ENCODE assay signal across 24 mouse cellular contexts in the genomic region with DNA sequence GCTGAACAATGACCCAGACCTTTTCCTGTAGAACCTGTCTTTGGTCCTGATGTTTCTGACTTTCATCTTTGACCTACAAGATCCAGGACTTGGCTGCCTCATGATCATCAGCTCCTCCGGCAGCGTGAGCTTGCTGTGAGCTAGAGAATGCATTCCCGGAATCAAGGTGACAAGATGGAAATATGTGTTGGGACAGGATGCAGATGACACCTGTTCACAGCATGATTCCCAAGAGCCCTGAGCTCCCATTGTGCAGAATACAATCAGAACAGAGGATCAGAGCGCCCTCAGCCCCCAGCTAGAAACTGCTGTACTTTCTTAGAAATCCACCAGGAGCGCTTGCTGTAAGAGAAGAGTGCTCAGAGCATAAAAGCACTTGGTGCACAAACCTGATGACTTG.
DNase-seq lines count a peak whose midpoint lies in the region; ATAC-seq and TF ChIP-seq lines count a peak whose summit lies in the region.
"Had no signal": no experiment of that assay in that cellular context is flagged by ENCODE, and none has a peak within 500 bp of the region (broad histone marks: within the 10 kb centered on the region; RNA-seq: fewer than 3 reads in every experiment).

No protein-coding gene starts in this region.

- TF ChIP-seq CTCF in midbrain, postnatal 0 days (IDR thresholded peaks at IDR 0.05), result peak; percentile 21
- 0 out of 2 replicates have a peak, but pooled peaks have one; percentile 5 for TF ChIP-seq CTCF in cortical plate, adult 2 months (IDR thresholded peaks at IDR 0.05; ENCODE audit: extremely low read depth, insufficient read depth, low read length)
- TF ChIP-seq CTCF in liver, postnatal 0 days (IDR thresholded peaks at IDR 0.05; ENCODE audit: low read depth), result no peak

- no peak for TF ChIP-seq POLR2A in cortical plate, adult 2 months (IDR thresholded peaks at IDR 0.05; ENCODE audit: extremely low read depth, insufficient read depth, low read length)

- H3K4me1 ChIP-seq in midbrain, postnatal 0 days (ENCODE audit: insufficient read depth, low read length), result 0 out of 2 replicates have a peak, but pooled peaks cover 3% of the 10 kb centered on the region
- peaks cover 25% of the 10 kb centered on the region for H3K4me1 ChIP-seq in midbrain, embryonic 14.5 days (ENCODE audit: control insufficient read depth, insufficient read depth, low read length)
- H3K4me1 ChIP-seq in cortical plate, adult 2 months (ENCODE audit: control insufficient read depth, insufficient read depth, low read length), result peaks cover 17% of the 10 kb centered on the region
- H3K4me1 ChIP-seq in liver, postnatal 0 days (ENCODE audit: insufficient read depth), result peaks cover 2% of the 10 kb centered on the region
- H3K4me1 ChIP-seq: embryonic facial prominence, embryonic 12.5 days had no signal

- H3K36me3 ChIP-seq in midbrain, postnatal 0 days (ENCODE audit: insufficient read depth, low read length), result no peaks in the 10 kb centered on the region
- no peaks in the 10 kb centered on the region for H3K36me3 ChIP-seq in midbrain, embryonic 14.5 days (ENCODE audit: control insufficient read depth, insufficient read depth, low read length)
- H3K36me3 ChIP-seq in liver, postnatal 0 days (replicated peaks; ENCODE audit: insufficient read depth, low read length), result no peaks in the 10 kb centered on the region
- H3K36me3 ChIP-seq: embryonic facial prominence, embryonic 12.5 days; embryonic facial prominence, embryonic 15.5 days; forebrain, embryonic 15.5 days; G1E; hindbrain, embryonic 12.5 days; hindbrain, embryonic 15.5 days had no signal

- H3K27ac ChIP-seq in midbrain, postnatal 0 days (ENCODE audit: low read depth, low read length), result no peak overlapping the region
- H3K27ac ChIP-seq in midbrain, embryonic 14.5 days (replicated peaks; ENCODE audit: low read depth, low read length), result no peak overlapping the region
- no peak overlapping the region for H3K27ac ChIP-seq in cortical plate, adult 2 months (ENCODE audit: insufficient read depth, low read length)
- no peak overlapping the region for H3K27ac ChIP-seq in liver, postnatal 0 days (ENCODE audit: low read depth)
- H3K27ac ChIP-seq: embryonic facial prominence, embryonic 12.5 days; embryonic facial prominence, embryonic 15.5 days; forebrain, embryonic 15.5 days; gastrocnemius, adult 2 months; hindbrain, embryonic 12.5 days; hindbrain, embryonic 15.5 days had no signal

- no peak overlapping the region for H3K4me3 ChIP-seq in midbrain, postnatal 0 days (ENCODE audit: low read depth, low read length)
- H3K4me3 ChIP-seq in midbrain, embryonic 14.5 days (replicated peaks; ENCODE audit: low read depth, low read length), result no peak overlapping the region
- no peak overlapping the region for H3K4me3 ChIP-seq in cortical plate, adult 2 months (ENCODE audit: insufficient read depth, low read length)
- no peak overlapping the region for H3K4me3 ChIP-seq in liver, postnatal 0 days (ENCODE audit: low read depth, low read length)
- H3K4me3 ChIP-seq: embryonic facial prominence, embryonic 12.5 days; embryonic facial prominence, embryonic 15.5 days; forebrain, embryonic 15.5 days; gastrocnemius, adult 2 months; hindbrain, embryonic 12.5 days; hindbrain, embryonic 15.5 days had no signal

- TF ChIP-seq EP300 in liver, postnatal 0 days (IDR thresholded peaks at IDR 0.05; ENCODE audit: low read depth), result no peak

- DNase-seq in midbrain, postnatal 0 days (ENCODE audit: low spot score), result no peak
- DNase-seq in midbrain, embryonic 14.5 days, result no peak
- DNase-seq in R1 (ENCODE audit: low read depth, low spot score), result peak; percentile 78
- no peak for DNase-seq in frontal cortex, postnatal 10 days (ENCODE audit: low spot score in 2 of 2)
- no peak for DNase-seq in liver, postnatal 0 days
- DNase-seq: adrenal gland, adult 8-10 months; adrenal gland, postnatal 25 days; cerebellum, adult 18-20 months; cerebellum, adult 9-10 months; cerebellum, postnatal 14 days; gastrocnemius, adult 2 months; gastrocnemius, postnatal 14 days; heart, adult 11 months had no signal

- H3K9ac ChIP-seq in midbrain, postnatal 0 days (replicated peaks; ENCODE audit: low read length, poor library complexity, severe bottlenecking), result no peak overlapping the region
- no peak overlapping the region for H3K9ac ChIP-seq in midbrain, embryonic 14.5 days (replicated peaks; ENCODE audit: low read length)
- no peak overlapping the region for H3K9ac ChIP-seq in liver, postnatal 0 days (replicated peaks)
- H3K9ac ChIP-seq: embryonic facial prominence, embryonic 12.5 days; embryonic facial prominence, embryonic 15.5 days; forebrain, embryonic 15.5 days; hindbrain, embryonic 12.5 days; hindbrain, embryonic 15.5 days had no signal

- WGBS in midbrain, postnatal 0 days, result 75% methylated on average over 5 of the region's 5 CpGs
- WGBS in midbrain, embryonic 14.5 days, result 75% methylated on average over 5 of the region's 5 CpGs
- 81% methylated on average over 5 of the region's 5 CpGs for WGBS in liver, postnatal 0 days (ENCODE audit: insufficient replicate concordance)

- H3K27me3 ChIP-seq in midbrain, postnatal 0 days (ENCODE audit: insufficient read depth, low read length), result no peaks in the 10 kb centered on the region
- no peaks in the 10 kb centered on the region for H3K27me3 ChIP-seq in midbrain, embryonic 14.5 days (ENCODE audit: control insufficient read depth, insufficient read depth, low read length)
- H3K27me3 ChIP-seq in liver, postnatal 0 days (ENCODE audit: insufficient read depth, low read length), result no peaks in the 10 kb centered on the region
- H3K27me3 ChIP-seq: embryonic facial prominence, embryonic 12.5 days; embryonic facial prominence, embryonic 15.5 days; forebrain, embryonic 15.5 days; hindbrain, embryonic 12.5 days; hindbrain, embryonic 15.5 days; Patski had no signal

- ATAC-seq in midbrain, postnatal 0 days (ENCODE audit: low FRiP score), result no peak
- ATAC-seq in midbrain, embryonic 14.5 days (ENCODE audit: low FRiP score, low TSS enrichment), result no peak
- no peak for ATAC-seq in liver, postnatal 0 days
- ATAC-seq: activated CD4-positive, CD25-positive, alpha-beta regulatory T cell, adult 4 months; CD4-positive, CD25-positive, alpha-beta regulatory T cell, adult 4 months; forebrain, embryonic 15.5 days; Patski had no signal

- H3K4me2 ChIP-seq in midbrain, postnatal 0 days (ENCODE audit: low read depth, low read length, poor library complexity, severe bottlenecking), result no peak overlapping the region
- H3K4me2 ChIP-seq in midbrain, embryonic 14.5 days (ENCODE audit: low read length), result no peak overlapping the region
- H3K4me2 ChIP-seq in liver, postnatal 0 days (ENCODE audit: low read depth, low read length), result no peak overlapping the region
- H3K4me2 ChIP-seq: embryonic facial prominence, embryonic 12.5 days; embryonic facial prominence, embryonic 15.5 days; forebrain, embryonic 15.5 days; heart, embryonic 11.5 days; hindbrain, embryonic 12.5 days; hindbrain, embryonic 15.5 days had no signal

- H3K9me3 ChIP-seq in midbrain, postnatal 0 days (ENCODE audit: low read length), result no peaks in the 10 kb centered on the region
- H3K9me3 ChIP-seq in midbrain, embryonic 14.5 days (ENCODE audit: control insufficient read depth, low read length), result no peaks in the 10 kb centered on the region
- no peaks in the 10 kb centered on the region for H3K9me3 ChIP-seq in liver, postnatal 0 days (ENCODE audit: low read length)
- H3K9me3 ChIP-seq: embryonic facial prominence, embryonic 12.5 days; embryonic facial prominence, embryonic 15.5 days; forebrain, embryonic 15.5 days; G1E; hindbrain, embryonic 12.5 days; hindbrain, embryonic 15.5 days had no signal
